Mouse (Mus musculus): ENCODE measurements around the gene Copz2.
"Not testable (repeated sequence)": the region's sequence is repeated elsewhere in the genome, so short reads cannot be mapped to it uniquely, and the experiment has no call there.

Copz2 gene

DNA sequence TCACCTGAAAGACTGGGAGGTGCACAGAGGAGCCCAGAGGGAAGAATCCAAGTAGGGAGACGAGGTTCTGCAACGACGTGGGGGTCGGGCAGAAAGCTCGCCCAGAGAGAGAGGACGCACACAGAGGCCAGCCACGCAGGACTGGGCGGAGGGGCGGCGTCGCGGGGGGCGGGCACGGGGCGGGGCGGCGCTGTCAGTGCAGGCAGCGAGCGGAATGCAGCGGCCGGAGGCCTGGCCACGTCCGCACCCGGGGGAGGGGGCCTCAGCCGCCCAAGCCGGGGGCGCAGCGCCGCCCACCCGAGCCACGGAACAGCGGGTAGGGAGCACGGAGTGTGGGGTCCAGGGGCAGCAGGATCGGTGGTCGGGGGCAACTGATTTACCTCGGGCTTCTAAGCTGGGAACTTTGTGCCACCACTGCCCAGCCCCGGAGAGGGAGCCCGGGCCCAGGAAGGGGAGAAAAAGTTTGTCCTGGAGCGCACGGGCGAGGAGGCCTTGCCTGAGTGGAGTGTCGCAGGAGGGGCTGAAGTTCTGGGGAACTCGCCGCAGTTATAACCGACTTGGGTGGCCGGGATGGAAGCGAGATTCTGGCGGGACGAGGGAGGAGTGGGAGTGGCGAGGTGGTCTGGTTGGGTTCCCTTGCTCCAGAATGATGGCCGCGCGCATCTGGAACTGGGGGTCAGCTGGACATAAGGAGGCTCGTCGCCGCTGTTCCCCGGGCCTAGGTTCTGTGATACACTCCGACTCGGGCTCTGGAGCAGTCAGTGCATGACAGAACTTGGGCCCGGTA is at the start of gene Copz2:
Gene Copz2, plus strand, starts transcription at position 190 of the 787 bp plus-strand sequence.
- peak in 1 of 2 experiments; percentile 64 for DNase-seq (ENCODE audit: low spot score in 2 of 2)

DNA sequence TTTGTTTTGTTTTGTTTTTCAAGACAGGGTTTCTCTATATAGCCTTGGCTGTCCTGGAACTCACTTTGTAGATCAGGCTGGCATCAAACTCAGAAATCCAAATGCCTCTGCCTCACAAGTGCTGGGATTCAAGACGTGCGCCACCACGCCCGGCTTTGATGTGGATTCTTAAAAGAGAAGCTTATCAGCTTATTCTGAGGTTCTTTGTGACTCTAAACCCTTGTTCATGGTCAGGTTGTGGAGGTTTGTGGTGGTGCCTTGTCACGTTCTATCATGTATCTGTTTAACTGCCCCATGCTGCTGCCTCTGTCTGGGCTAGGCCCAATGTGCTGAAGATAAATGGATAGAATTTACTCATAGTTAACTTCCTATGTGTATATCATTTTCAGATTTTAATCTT is 44.1 kb upstream of the Copz2 start:
- DNase-seq (ENCODE audit: low spot score in 2 of 2): no peak

DNA sequence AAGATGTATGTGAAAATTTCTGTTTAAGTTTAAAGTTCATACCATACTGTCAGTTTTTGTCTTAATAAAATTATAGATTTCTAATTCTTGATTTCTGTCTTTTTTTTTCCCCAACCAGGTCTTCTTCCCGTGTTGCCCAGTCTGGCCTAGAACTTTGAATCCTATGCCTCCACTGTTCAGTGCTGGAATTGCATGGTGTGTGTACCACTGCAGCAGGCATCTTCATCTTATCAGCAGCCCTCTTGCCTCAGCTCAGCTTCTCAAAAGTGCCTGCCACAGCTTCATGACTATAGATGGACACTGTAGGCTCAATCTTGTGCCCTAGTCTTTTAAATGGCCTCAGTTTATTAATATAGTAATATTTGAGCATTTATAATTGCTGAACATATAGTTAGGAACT is 41.6 kb upstream of the Copz2 start:
- DNase-seq (ENCODE audit: low spot score in 2 of 2): no peak

DNA sequence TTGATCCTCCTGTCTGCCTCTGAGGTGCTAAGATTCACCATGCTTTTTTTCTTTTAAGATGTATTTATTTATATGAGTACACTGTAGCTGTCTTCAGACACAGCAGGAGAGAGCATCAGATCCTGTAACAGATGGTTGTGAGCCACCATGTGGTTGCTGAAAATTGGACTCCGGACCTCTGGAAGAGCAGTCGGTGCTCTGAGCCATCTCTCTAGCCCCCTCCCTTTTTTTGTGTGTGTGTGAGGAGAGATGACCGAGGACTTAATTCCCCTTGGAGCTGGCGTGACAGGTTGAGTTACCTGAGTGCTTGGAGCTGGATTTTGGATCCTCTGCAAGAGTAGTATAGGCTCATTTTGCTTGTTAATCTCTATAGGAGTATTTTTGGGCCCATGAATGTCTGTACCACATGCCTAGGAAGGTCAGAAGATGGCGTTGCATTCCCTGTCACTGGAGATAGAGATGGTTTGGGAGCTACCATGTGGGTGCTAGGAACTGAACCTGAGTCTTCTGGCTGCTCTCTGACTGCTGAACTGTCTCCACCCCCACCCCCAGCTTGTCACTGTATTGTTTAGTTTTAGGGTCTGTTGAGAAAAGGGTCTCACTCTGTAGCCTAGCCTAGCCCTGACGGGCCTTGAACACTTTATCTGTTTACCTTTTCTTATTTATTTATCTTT is 40.0 kb upstream of the Copz2 start:
- no peak for DNase-seq (ENCODE audit: low spot score in 2 of 2)

DNA sequence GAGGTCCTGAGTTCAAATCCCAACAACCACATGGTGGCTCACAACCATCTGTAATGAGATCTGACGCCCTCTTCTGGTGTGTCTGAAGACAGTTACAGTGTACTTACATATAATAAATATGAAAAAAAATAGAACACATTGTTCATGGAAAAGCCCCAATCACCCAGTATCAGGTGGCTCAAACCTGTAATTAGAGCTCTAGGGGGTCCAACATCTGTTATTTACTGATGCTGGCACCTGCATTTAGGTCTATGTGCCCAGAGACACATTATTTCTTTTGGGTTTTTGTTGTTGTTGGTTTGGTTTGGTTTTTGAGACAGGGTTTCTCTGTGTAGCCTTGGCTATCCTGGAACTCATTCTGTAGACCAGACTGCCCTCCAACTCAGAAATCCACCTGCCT is 38.5 kb upstream of the Copz2 start:
- not testable (repeated sequence) for DNase-seq (ENCODE audit: low spot score in 2 of 2)

DNA sequence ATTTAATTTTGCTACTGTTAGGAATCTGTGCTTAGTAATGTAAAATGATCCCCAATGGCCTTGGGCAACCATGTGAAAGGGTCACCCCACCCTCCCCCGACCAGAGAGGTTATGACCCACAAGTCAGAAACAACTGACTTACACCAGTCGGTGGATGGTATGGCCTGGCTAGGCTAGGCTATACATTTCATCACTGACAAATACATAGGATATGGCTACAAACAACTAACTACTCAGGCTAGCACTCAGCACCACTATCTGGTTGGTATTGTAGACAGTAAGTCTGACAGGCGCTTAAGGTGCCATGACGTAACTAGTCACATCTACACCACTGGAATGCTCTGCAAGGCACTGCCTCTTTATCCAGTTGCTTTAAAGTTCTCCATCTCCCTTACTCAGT is 36.2 kb upstream of the Copz2 start:
- no peak for DNase-seq (ENCODE audit: low spot score in 2 of 2)

DNA sequence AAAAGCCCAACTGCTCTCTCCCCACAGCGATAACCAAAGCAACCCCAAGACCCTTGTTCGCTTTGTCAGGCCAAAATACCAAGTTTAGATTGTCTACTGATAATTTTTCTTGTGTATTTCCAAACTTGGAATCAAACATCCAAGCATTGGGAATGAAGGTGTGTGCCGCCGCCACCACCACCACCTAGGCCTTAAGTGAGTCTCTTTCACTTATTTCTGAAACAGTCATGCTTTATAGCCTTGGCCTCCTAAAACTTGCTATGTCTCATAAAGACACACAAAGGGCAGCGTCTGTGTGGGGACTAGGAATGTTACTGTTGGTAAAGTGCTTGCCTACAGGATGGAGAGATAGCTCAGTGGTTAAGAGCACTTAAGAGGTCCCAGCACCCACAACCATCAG is 35.8 kb upstream of the Copz2 start:
- no peak for DNase-seq (ENCODE audit: low spot score in 2 of 2)

DNA sequence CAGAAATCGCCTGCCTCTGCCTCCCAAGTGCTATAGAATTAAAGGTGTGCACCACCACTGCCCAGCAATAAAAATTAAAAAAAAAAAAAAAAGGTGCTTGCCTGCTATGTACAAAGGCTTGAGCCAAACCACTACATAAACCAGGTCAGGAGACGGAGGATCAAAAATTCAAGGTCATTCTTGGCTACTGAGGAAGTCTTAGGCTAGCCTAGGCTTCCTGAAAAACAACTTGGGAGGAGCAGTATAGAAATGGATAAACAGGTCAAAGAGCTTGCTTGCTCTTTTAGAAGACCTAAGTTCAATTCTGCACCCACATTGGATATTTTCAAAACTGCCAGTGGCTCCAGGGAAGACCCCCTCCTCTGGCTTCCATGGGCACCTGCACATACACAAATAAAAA is 35.2 kb upstream of the Copz2 start:
- DNase-seq (ENCODE audit: low spot score in 2 of 2): no peak

DNA sequence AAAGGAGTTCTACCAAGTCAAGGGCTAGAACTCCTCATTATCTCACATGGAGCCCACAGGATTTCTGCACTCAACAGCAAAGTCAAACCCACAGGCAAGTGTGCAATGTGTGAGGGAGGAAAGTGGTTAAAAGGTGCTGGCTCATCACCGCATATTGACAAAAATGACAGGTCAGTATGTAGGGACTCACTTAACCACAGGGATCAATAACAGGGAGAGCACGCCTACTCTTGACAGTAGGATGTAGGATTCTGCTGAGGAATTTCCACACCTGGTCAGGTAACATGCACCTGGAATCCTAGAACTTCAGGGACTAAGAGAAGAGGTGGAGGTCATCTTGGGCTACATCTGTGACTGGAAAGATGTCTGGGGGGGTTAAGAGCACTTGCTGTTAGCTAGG is 33.8 kb upstream of the Copz2 start:
- no peak for DNase-seq (ENCODE audit: low spot score in 2 of 2)

DNA sequence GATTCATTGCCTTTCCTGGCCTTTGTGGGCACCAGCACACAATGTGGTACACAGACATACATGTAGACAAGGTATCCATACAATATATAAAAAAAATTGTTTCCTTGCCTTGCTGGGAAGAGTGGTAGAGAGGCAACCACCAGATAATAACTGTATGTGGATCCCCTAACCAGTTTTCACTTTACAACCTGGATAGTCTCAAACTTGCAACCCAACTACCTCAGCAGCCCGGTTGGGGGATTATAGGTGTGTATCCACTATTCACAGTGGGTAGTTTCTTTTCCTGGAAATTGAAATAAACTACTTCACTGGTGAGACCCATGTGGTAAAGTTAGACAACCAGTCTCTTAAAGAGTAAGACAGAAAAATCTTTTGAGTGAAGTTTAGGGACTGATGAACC is 33.2 kb upstream of the Copz2 start:
- DNase-seq (ENCODE audit: low spot score in 2 of 2): no peak

DNA sequence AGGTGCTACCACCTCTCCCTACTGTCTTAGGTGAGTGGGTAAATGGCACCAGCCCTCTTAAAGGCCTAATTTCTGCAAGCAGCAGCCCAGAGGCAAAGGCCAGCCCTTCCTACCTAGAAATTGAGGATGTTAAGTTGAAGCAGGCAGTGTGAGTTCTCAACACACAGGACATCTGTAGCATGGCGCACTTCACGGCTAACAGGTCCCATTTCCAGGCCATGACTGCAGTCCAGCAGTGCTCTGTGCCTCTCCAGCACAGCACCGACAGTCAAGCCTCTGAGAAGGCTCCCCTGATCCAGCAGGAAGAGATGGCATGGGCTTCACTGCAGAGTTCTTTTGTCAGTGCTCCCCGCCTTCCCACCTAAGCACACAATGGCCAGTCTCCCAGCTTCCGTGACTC is 32.7 kb upstream of the Copz2 start:
- no peak for DNase-seq (ENCODE audit: low spot score in 2 of 2)

DNA sequence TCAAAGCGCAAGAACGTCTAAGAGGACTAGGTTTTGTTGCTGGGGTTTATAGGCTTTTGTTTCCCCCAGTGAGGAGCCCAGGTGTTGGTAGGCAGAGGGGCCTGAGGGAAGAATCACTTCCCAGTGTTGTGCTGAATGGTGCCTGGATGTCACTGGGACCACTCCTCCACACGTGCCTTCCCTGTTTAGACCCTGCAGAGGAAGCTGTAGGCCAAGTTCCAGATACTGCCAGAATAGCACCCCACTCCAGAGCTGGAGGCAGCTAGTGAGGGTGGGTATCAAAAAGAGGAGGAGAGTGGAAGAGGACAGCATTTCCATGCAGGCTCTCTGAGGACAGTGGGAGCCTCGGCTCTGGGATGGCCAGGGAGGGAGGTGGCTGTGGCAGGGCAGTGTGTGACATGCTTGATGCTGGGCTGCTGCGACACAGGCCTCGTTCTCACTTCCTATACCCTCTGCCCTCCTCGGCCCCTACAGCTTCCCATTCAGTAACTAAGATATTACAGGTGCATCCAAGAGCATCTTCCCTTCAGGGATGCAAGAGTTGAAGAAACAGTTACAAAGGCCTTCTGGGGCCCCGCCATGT is 31.5 kb upstream of the Copz2 start:
- DNase-seq (ENCODE audit: low spot score in 2 of 2): no peak

DNA sequence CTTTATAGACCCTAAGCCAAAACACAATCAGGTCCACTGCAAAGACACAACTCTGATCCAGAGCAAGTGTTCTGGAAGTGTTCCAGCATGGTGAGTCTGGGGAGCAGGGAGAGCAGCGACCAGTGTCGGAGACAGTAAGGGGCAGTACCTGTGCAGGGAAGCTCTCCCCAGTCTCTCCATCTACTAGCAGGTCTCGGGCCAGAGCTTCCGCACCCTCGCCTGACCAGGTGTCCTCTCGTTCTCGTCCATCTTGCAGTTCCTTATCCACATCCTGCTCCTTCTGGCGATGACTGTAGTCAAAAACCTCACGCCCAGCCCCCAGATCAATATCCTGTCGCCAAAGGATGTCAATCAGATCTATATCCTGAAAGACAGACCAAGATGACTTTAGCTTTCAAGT is 27.7 kb upstream of the Copz2 start:
- DNase-seq (ENCODE audit: low spot score in 2 of 2): no peak

DNA sequence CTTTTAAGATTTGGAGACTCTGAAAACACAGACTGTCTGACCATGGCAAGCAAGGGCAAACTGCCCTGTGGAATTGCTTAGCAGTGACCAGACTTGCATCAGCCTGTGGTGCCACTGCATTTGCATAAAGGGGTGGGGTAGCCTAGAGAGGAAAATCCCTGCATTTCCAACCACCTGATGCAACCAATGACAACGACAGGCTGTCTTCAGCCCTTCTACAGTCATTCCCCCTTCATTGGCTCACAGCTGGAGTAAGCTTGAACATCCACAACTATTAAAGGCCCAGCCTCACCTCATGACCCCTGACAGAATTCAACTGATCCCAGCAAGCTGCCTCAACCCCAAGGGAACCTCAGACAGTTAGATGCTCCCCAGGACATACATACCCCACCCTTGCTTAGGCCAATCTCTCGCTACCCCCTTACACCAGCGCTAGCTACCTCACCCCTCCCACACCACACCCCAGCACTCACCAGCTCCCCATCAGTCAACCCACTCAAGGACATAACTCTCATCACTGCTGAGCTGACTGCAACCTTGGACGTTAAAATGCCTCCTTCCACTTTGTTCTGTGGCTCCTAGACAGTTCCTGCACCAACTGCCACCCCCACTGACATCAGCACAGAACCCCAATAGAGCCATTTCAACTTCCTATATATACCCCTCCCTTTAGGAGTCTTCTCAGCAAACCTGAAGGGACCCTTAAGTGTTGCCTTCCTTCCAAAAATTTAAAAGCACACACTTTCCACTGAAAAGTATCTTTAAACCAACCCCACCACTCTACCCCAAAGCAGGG is 26.8 kb upstream of the Copz2 start:
- DNase-seq (ENCODE audit: low spot score in 2 of 2): no peak

DNA sequence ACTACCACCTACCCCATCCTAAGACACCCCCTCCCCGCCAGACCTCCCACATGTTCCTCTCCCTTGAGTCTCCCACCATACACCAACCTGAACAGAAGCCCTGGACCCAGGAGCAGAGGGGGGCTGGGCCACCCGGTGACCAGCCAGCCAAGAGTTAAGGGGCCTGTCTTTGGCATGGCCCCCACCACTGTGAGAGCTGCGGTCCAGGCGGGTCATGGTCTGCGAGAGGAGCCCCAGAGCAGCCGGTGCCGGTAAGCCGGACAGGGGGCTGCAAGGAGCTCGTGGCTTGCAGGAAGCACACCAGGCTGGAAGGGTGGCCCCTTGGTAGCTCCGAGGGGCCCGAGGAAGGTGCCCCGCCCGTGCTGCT is 26.2 kb upstream of the Copz2 start:
- no peak for DNase-seq (ENCODE audit: low spot score in 2 of 2)

DNA sequence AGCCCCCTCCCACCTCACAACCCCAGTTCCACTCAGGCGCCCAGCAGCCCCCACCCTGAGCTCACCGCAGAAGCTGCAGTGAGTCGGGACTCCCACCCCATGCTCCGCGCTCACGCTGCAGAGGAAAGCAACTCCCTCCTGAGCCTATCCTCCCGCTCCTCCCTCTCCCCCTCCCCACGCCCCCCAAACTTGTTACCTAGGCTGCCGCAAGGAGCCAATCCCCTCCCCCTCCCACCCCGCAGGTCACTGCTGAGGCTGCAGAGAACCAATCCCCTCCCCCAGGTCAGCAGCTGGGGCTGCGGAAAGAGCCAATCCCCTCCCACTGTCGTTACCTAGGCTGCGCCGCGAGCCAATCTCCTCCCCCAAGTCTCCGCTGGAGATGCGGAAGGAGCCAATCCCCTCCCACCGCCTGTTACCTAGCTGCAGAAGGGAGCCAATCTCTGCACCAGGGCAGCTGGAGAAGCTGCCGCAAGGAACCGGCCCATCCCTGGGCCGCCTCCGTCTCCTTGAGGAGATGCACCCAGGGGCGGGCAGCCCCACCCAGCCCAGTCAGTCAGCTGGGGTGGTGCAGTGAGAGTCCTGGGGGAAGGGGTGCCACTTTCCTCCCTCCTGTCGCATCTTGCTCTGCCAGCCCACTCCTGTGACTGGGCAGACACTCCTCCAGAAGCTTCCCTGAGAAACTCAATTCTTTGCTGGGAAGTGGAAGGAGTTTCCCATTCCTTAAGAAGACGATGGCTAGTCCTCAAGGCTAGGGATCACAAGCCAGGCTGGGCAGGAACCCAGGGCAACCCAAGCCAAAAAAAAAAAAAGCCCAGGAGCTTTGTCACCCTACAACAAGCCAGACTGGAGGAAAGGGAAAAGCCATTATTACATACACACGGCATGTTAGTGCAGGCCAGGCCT is 25.5 kb upstream of the Copz2 start:
- peak; percentile 76 to 78 for DNase-seq (ENCODE audit: low spot score in 2 of 2)

DNA sequence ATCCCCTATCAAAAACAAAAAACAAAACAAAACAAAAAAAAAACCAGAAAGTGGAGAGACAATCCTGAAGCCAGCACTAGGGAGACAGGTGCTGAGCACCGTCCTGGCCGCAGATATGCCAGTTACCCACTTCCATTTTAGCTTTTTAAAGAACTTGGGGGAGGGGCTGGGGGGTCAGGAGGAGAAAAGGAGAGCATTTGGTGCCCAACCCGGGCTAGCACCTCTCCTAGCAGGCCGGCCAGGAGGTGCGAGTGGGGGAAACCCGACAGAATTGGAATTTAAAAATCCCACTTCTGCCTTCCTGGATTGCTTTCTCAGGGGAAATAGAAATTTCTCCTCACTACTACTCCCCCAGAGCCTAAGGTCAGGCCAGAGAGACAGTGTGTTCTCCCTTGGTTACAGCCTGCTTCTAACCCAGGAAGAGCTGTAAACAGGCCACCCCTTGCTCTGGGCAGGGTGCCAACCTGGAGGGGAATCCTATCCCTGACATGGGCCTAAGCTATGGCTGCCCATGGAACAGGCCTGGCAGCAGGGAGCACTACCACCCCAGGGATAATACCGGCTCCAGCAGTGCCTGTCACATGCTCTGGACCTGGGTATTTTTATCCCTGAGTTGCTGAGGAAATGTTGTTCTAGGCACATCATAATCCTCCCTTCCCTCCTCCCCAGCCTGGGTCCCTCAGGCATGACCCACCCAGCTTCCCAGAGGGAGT is 24.7 kb upstream of the Copz2 start:
- DNase-seq (ENCODE audit: low spot score in 2 of 2): peak; percentile 75 to 76

DNA sequence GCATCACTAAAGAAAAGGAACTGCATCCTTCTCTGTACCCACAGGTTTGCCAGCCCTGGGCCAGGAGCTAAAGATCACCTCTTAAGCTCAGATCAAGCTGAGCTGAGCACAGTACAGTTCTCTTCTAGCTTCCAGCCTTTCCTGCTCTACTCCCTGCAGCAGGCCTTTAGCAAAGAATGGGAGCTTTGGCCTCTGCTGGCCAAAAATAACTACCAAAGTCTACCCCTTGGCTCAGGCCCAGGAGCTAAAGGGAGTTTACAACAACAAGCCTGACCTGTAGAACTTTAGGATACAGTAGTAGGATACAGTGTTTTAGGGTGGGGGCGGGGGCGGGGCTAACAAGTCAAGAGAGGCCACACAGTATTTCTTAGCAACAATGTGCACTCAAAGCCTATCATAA is 23.2 kb upstream of the Copz2 start:
- no peak for DNase-seq (ENCODE audit: low spot score in 2 of 2)

DNA sequence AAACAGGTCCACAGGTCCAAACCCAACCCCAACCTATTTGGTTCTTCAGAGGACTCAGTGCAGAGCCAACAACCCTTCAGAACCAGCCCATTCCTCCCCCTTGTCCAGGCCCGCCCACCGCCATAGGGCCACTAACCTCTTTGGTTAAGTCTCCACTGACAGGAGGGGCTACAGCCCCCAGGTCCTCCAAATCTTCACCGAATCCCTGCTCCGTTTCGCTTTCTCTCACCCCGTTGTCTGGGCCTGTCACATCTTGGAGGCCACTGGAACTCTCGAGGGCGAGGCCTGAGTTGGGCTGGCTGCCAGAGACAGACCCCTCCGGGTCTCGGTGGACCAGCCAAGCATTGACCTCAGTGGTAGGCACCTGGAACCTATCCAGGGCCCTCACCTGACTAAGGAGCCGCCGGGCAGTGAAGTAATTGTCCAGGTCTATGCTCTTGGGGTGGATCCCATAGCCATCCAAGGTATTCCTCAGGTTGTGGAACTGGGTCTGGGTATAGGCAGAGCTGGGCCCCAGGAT is 22.5 kb upstream of the Copz2 start:
- DNase-seq (ENCODE audit: low spot score in 2 of 2): no peak

DNA sequence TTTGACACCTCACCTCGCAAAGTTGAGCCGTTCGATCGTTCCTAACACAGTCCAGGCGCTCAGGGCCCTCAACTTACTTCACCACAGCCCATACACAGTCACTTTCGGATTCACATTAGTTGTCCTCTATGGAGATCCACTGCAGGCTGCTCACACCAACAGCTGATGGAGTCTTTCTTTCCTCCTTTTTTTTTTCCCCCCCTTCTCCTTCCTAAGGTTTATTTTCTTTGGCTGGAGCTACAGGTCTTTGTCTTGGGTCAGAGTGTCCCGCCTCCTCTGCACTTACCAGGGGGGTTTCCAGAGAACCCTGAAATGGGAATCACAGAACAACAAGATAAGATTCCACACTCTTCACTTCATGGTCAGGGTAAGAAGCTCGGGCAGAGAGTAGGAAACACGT is 21.8 kb upstream of the Copz2 start:
- DNase-seq (ENCODE audit: low spot score in 2 of 2): no peak
